Mouse (Mus musculus) layer of hippocampus, postnatal 14 days (tissue): ENCODE results near the gene Slc13a3. TPM values are rescaled to one million over a fixed set of nuclear protein-coding genes. Genes with fewer than 3 reads are reported as not detected.
A peak's percentile ranks its signal among the peaks of the same experiment; 100 is the strongest.

Experiments
- DNase-seq, 2 experiments: peaks; one replicate each; pipeline ENCODE4 v3.0.0; 2021 to 2022; ENCODE audit warnings: low spot score in 2 of 2, mixed read lengths in 1 of 2
- total RNA-seq, 2 experiments: library from RNA; stranded (reverse); gene quantifications; 2 replicates each; pipeline ENCODE4 v1.2.3; 2021

Slc13a3 gene
- total RNA-seq, 2 experiments from 2014 or later = 13.0 to 19.6 TPM

DNA sequence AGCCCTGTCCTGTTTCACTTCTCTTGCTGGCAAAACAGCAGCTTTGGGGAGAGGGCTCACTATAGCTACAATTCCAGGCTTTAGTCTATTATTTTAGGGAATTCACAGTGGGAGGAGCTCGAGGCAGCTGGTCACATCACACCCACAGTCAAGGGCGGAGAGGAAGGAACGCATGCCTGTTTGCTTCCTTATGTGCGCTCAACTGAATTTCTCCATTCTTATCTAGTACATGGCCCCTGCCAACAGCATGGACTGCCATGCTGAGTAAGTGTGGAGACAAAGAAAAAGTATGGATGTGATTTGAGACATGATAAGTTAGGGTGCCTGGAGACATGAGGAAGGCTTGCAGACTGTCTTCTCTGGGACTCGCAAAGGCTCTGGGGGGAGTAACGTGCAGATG, 11.1 kb upstream of the Slc13a3 start:
- DNase-seq = no peak

DNA sequence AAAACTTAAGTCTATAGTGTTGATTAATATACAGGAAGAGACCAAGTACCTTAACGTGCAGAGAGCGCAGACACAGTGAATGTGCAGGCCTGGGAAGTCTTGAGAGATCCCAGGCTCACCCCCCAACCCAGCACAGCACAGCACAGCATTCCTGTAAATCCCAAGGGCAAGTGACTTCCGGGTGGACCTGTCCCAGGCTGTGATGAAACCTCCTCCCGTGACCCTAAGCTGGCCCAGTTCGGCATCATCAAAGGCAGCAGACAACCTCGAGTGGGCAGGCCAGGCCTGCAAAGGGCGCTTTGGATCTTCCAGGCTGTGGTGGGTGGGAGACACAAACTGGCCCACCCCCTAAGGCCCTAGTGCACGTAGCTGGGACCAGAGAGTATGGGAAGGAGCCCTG, 9.0 kb upstream of the Slc13a3 start:
- DNase-seq = no peak

DNA sequence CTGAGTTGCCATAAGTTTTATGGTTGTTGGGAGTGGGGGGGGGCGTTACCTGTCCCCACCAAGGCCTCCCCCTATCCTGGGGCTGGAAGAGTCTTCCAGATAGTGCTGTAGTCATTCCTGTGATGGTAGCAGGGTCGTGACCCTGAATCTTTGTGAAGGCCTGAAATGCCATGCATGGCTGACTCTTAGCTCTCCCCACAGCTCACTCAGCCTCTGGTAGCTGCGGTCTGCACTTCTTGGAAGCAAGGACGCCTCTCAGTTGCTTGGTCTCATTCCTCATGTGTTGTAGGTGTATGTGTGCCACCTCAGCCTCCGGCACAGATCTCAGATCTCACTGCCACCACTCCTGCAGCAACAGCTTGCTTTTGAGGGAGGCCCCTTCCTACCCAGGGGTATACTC, 2.8 kb upstream of the Slc13a3 start:
- DNase-seq = no peak

DNA sequence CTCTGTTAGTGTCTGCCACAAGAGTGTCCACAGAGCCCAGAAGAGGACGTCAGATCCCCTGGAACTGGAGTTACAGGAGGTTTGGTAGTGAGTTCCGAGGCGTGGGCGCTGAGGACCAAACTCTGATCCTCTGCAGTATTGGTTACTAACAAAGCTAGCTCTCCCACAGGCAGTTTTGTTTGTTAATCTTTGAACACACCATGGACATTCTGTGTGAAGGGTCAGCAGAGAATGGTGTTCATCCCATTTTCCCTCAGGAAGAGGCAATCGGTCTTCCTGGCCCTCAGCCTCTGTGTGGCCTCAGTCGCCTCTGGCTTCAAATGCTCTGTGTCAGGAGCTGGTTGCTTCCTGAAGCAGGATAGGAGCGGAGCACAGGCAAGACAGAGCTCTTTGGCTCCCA, 2.4 kb upstream of the Slc13a3 start:
- no peak for DNase-seq

DNA sequence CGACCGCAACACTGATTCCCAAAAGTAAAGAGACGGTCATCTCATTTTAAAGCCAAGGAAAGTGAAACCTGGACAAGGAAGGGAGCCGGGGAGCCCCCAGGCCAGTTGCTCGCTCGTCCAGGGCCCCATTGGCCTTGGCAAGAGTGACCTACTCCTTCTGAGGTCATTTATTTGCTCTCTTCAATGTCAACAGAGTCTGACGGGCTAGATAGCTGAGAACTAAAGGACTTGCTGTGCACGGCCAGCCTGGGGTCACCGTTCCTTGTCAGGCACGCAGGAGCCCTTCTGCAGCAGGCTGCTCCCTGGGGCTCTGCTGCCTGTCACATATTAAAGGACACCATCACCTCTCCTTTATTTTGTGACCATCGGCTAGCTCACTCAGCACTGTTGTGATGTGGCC, 1.1 kb downstream of the Slc13a3 start:
- no peak for DNase-seq

DNA sequence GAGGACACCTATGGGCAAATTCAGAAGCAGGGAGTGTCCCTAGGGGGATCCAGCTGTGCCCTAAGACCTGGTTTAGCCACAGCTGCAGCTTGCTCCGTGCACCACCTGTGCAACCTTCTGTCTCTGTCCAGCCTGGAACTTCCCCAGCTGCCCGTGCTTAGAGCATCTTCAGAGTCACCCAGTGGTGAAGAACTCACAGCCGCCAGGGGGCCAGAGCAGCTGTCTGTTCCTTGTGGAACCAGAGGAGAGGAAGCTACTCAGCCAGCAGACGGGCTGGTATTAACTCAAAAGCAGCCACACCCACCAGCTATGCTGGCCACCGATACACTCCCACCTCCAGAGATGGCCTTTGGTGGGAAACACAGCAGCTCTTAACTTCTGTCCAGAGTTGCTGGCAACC, 2.9 kb downstream of the Slc13a3 start:
- DNase-seq = no peak

DNA sequence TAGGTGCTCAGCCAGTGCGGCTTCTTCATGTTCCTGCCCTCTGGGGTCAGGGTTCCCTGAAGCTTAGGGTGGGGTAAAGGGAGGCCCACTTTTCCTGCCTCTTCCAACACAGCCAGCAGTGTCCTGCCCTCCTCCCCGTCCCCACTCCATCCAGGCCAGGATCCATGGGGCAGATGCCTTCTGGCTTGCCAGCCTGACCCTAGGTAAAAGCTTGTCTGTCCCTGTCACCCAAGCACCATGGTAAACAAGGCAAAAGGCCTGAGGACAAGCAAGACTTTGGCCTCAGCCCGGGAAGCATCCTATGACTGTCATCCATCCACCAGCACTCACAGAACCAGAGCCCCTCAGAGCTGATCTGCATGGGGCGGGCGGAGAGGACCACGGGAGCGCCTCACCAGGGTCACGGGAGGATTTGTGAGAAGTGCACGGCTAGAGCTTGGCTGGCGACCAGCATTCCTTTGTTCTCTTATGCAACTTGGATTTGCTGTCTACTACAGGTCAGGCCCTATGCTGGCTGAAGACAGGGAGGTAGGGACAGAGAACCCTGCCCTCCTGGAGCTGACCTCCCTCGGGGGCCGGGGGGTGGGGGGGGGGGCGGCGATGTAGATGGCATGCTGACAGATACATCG, 5.1 kb downstream of the Slc13a3 start:
- DNase-seq = no peak

DNA sequence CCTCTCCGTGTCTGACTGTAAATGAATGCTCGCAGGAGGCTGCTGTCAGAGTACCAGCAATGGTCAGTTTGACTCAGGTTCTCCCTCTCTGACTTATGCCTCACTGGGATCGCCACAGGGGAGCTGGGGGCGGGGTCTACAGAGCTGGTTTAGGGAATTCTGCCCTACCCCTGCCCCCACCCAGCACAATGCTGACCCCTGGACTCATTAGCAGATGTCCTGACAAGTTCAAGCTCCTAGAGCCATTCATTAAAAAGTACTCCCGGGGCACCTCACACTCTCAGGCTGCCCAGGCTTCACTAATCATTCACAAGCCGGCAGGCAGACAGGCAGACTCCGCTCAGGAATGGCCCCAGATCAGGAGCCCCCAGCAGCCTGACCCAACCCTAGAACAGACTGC, 13.4 kb downstream of the Slc13a3 start:
- DNase-seq = no peak

DNA sequence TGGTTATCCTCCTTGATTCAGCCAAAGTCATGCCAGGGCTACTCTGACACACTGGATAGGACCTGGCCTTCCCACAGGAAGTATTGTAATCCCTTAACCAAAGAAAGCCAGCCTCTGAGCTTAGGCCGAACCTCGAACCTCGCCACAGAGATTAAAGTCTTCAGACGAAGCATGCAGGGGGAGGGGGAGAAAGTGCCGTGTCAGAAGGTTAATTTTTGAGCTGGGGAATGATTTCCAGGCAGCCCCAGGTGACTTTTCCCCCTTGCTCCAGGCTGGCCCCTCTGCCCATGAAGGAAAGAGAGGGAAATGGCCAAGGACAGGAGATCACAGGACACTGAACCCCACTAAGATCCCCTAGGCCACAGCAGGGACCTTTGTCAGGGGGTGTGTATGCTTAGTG, 14.8 kb downstream of the Slc13a3 start:
- no peak for DNase-seq

DNA sequence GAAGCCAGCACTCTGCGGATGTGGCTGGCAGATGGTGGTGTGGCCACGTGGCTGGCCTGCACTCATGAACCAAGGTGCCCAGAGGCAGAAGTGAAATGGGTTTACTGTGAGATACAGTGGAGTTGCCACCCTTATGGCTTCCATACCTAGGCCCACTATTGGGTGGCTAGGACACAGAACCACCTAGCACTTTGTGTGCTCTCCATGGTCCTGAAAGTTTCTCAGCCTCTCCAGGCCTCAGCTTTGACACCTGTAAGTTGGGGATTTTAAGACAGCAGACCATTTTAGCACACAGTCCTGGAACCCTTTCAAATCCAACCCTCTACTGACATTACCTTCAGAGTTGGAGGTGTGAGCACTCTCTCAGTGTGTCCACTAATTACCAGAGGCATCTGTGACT, 16.3 kb downstream of the Slc13a3 start:
- no peak for DNase-seq

DNA sequence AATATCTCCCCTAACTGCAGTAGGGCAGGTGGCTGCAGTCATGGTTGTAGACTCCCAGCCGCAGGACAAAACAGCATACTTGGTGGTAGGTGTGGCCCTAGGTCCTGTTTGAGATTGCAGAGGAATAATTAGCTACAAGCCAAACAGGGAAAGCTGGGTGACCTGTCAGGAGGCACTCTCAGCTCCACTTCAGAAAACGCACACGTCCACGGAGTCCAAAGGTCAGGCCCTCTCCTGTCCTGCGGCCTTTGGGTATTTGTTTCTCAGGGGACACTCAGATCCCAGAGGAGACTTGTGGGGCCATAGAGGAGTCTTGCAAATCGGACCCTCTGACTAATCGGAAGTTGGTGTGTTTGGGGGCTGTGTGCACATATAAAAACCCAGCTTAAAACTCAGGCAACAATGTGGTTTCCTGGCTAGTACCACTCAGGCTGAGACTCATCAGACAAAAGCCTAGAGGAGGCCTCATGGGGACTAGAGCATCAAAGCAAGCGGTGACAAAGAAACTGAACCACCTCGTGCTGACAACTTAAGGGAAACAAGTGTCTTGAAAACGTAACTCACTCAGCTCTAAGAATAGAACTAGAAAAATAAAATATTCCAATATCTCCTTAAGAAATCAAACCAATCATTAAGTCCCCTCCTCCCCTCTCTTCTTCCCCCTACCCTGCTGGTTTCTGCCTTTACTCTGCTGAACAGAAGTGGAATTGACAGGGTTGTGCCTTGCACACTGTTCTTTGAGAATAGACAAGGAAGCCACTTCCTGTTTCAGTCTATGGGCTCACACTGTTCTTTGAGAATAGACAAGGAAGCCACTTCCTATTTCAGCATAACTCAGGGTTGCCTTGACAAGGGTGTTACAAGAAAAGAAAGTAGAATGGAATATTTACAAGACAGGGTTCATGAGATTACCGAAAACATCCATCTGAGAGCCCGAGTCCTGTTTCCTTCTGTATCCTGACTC, 20.0 kb downstream of the Slc13a3 start:
- no peak for DNase-seq

DNA sequence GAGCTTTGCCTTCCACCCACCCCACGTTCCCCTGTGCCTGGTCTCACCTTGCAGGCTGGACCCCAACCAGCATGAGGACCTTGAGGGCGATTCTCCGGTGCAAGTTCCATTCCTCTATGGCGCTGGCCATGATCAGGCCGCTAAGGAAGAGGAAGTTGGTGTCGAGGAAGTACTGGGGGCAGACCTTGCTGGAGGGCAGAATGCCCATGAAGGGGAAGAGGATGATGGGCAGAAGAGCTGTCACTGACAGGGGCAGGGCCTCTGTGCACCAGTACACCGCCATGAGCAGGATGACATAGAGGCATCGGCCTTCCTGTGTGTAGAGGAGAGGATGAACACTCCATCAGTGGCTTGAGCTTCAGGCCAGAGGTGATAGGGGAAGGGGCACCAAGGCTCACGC, 24.6 kb downstream of the Slc13a3 start:
- no peak for DNase-seq

DNA sequence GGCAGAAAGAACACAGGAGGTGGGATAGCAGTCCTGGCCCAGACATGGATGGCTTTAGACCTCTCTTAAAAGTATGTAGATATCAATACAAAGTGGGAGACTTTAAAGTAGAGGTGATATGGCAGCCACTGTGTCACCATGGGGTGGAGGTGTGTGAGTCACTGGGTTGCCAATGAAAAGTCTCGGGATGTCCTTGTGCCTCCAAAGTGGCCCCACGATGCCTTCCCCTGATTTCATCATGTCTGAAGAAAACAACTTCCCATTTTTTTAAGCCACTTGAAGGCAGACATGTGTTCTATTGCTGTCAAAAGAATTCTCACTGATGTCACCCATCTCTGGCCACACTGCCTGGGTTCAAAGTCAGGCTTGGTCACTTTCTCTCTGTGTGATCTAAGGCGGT, 28.2 kb downstream of the Slc13a3 start:
- DNase-seq = no peak

DNA sequence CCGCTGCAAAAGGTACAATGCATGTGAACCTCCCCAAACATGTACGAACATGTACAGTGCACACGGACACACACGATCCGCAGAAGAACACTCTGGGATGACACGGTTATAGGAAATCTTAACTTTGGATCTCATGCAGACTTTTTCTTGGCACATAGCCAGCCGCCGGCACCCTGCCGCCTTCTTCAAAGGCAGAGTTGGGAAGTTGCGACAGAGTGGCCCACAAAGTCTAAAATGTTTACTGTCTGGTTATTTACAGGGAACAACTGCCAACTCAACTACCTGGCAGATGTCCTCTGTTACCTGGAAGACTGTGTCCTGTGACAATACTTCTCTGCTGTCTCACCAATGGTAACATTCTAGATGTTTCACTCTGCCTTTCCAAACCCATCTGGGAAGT, 30.0 kb downstream of the Slc13a3 start:
- no peak for DNase-seq

DNA sequence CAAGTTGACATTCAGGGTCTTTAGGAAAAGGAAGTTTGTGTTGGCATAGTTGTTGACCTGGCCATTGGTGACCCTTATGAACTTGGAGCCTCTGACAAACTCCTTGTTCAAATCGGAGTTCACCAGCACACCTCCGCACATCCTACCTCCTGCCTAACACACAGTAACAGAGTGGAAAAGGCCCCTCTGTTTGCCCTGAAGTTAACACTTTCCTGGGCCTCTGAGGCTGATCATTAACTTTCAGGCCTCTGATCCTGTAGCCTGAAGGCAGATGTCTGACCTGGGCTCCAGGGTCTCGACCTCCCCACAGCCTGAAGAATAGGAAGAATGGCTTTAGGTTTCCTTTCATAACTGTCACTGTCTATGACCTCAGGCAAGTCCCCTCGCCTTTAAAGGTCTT, 31.4 kb downstream of the Slc13a3 start:
- DNase-seq = no peak

DNA sequence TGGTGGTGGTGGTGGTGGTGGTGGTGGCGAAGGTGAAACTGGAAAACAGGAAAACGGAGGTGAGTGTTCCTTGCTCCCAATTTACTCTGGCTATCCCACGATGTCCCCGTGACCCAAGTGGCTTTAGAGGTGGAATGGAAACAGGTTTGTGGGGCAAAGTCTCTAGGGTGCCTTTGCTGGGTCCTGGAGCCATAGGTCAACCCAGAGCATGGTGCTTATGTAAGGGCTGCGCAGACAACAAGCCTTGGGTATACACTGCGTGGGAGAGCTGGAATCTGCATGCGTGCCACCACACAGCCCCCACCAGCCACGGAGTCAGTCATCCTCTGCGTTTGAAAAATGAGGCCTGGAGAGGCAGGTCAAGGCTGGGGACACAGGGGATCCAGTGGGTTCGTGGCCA, 33.4 kb downstream of the Slc13a3 start:
- no peak for DNase-seq

DNA sequence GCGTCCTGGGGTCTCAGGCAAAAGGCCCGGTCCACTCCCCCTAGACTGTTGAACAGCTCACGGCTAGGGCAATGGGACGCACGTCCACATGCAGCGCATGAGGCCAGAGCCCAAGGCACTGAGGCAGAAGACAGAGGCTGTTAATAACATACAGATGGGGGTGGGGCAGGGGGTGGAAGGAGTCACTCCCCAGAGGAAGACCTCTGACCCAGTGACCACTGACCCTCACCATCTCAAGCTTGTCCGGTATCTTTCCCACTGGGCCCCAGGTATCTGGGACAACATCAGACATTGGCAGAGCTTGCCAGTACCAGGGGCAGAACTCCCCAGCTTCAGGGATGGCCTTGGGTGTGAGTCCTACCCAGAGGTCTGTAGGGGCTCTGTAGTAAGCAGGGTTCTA, 34.1 kb downstream of the Slc13a3 start:
- DNase-seq = no peak

DNA sequence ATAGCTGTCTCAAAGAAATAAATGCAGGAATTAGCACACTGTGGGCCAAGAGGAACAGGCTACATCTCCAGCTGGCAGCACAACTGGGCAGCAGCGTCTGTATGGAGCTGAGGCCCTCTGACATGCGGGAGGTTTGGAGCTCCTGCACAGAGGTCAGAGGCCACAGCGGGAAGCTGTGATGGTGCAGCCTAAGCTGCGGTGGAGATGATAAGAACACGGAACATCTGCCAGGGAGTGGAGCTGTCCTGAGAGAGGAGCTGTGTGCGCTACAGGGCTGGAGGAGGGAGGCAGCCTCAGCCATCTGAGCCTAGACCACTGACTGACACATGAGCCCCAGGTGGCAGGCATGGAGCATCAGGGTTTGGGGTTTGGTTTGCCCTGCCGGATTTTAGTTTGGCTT, 44.3 kb downstream of the Slc13a3 start:
- no peak for DNase-seq

DNA sequence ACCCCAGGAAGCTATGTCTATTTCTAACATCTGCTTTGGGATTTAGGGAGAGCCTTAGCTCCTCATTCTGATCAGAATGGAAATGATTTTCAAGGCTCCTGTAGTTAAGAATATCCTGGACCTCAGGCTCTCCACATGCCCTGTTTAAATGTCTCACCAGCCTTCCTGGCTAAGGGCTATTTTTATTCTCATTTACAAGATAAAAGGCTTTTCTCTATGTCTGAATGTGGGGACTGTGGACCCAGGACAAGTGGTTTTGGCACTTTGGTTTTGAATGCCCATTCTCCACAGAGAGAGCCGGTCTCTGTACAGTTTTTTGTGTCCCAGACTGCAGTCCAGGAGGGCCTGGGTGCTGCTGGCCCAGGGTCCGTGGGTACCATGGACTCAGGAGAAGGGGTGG, 52.8 kb downstream of the Slc13a3 start:
- DNase-seq = no peak

DNA sequence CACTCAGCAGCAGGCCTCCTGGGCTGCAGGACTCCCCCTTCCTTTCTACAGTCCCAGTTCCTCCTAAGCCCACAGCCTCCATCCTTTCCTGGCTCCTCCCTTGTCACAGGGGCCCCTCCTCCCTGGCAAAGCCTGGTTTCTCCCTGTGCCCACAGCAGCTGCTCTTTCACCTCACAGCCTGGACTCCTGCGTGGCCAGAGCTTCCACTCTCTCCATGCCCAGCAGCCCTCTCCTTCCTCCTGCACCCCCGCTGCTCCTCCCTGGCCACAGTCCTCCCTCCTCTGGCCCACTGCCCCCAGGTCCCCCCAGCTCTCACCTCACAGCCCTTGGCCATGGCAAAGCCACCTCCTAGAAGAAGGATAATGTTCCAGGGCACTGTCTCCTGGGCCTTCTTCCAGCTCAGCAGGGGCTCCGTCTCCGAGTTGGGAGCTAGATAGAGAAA, 53.3 kb downstream of the Slc13a3 start:
- peak; percentile 41 to 74 for DNase-seq

DNA sequence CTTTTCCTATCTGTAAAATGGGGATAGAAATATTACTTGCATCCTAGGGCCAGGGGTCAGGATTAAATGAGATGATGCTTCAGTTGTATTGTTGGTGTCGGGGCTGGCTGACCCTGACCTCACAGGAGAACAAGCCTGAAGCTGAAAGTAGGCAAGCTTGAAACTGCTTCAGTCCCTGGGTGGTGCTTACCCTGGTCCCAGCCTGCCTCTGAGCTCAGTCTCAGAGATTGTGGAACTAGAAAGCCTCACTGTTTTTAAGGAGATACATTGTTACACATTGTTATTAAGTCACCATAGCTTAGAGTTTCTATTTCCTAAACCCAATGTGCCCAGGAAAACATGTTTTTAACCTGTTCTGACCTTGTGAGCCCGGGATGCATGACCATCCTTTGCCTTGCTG, 54.5 kb downstream of the Slc13a3 start:
- DNase-seq = no peak

DNA sequence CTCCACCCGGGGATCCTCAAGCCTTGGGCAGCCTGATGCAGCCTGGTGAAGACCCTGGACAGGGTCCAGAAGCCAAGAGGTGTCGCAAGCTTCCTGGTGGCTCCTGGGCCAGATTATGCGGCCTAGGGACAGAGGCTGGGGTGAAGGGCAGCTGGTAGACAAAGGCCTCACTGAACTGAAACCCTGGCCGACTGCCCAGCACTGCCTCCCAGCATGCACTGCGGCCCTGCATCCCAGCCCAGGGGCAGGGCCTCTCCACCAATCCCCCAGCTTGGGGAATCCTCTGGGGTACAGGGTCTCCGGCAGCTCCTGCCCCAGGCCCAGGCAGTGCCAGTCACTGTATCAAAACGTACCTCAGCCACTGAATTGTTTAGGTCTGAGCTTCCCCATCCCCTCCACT, 55.7 kb downstream of the Slc13a3 start:
- DNase-seq = peak; percentile 67 to 68

DNA sequence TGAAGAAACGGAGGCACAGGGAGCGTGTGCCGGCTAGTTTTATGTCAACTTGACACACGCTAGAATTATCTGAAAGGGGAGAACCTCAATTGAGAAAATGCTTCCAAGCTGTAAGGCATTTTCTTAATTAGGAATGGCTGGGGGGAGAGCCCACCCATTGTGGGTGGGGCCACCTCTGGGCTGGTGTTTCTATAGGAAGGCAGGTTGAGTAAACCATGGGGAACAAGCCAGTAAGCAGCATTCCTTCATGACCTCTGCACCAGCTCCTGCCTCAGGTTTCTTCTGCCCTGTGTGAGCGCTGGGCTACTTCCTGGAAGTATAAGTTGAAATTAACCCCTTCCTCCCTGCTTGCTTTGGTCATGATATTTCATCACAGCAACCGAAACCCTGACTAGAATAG, 57.2 kb downstream of the Slc13a3 start:
- no peak for DNase-seq
